ENCODE assay signal across 34 mouse cellular contexts in the genomic region with DNA sequence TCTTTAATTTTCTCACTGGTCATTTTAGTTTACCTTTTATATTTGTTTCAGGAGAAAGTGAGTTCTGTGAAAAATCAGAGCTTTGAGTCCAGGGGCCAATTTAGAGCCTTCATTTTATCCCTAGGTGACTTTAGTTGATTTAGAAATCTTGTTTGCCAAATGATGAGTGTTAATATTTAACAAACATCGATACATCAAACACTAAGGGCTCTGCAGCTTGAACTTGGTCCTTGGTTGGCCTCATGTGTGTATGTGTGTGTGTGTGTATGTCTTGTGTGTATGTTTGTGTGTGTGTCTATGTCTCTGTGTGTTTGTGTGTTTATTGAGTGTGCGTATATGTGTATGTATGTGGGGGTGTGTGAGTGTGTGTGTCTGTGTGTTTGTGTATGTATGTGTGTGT. TPM values are rescaled to one million over a fixed set of nuclear protein-coding genes. Genes with fewer than 3 reads are reported as not detected.
"Had no signal": no experiment of that assay in that cellular context is flagged by ENCODE, and none has a peak within 500 bp of the region (broad histone marks: within the 10 kb centered on the region; RNA-seq: fewer than 3 reads in every experiment).

No protein-coding gene starts in this region.

- H3K27me3 ChIP-seq: heart, embryonic 12.5 days; heart, embryonic 13.5 days; heart, embryonic 15.5 days; hindbrain, embryonic 13.5 days; hindbrain, embryonic 15.5 days; intestine, embryonic 15.5 days; kidney, embryonic 15.5 days had no signal

- H3K4me3 ChIP-seq: heart, embryonic 10.5 days; heart, embryonic 12.5 days; heart, embryonic 13.5 days; heart, embryonic 15.5 days; hindbrain, embryonic 10.5 days; hindbrain, embryonic 12.5 days; hindbrain, embryonic 13.5 days; hindbrain, embryonic 15.5 days; intestine, embryonic 15.5 days; kidney, embryonic 15.5 days; layer of hippocampus, adult 2 months had no signal

- H3K36me3 ChIP-seq: heart, embryonic 10.5 days; heart, embryonic 12.5 days; heart, embryonic 13.5 days; heart, embryonic 15.5 days; hindbrain, embryonic 10.5 days; hindbrain, embryonic 12.5 days; hindbrain, embryonic 13.5 days; hindbrain, embryonic 15.5 days; intestine, embryonic 15.5 days; kidney, embryonic 15.5 days had no signal

- DNase-seq: heart, postnatal 10 days; heart, postnatal 14 days; heart, postnatal 36 days; heart, postnatal 4 days; kidney, adult 11 months; kidney, adult 18-20 months; kidney, adult 2 months; kidney, adult 8-10 months; kidney, adult 9 months; kidney, postnatal 10 days; kidney, postnatal 14 days; kidney, postnatal 25 days; kidney, postnatal 36 days; kidney, postnatal 4 days; layer of hippocampus, adult 9-11 months; layer of hippocampus, postnatal 36 days had no signal

- H3K27ac ChIP-seq: heart, embryonic 10.5 days; heart, embryonic 13.5 days; heart, embryonic 15.5 days; hindbrain, embryonic 10.5 days; hindbrain, embryonic 12.5 days; hindbrain, embryonic 13.5 days; hindbrain, embryonic 14.5 days; hindbrain, embryonic 15.5 days; hindbrain, postnatal 0 days; intestine, embryonic 15.5 days; kidney, embryonic 15.5 days; kidney, postnatal 0 days; layer of hippocampus, adult 2 months had no signal

- H3K9me3 ChIP-seq: heart, embryonic 10.5 days; heart, embryonic 12.5 days; heart, embryonic 13.5 days; heart, embryonic 15.5 days; hindbrain, embryonic 10.5 days; hindbrain, embryonic 12.5 days; hindbrain, embryonic 13.5 days; hindbrain, embryonic 15.5 days; intestine, embryonic 15.5 days; kidney, embryonic 15.5 days had no signal

- H3K4me2 ChIP-seq: heart, embryonic 11.5 days; heart, embryonic 12.5 days; heart, embryonic 13.5 days; heart, embryonic 15.5 days; hindbrain, embryonic 12.5 days; hindbrain, embryonic 13.5 days; hindbrain, embryonic 14.5 days; hindbrain, embryonic 15.5 days; intestine, embryonic 15.5 days; kidney, embryonic 15.5 days had no signal

- H3K4me1 ChIP-seq: hindbrain, embryonic 12.5 days had no signal

- ATAC-seq: hindbrain, embryonic 16.5 days; hindbrain, postnatal 0 days; inflammation-experienced regulatory T-cells, adult 6 months had no signal

- H3K9ac ChIP-seq: heart, embryonic 12.5 days; heart, embryonic 13.5 days; heart, embryonic 15.5 days; hindbrain, embryonic 12.5 days; hindbrain, embryonic 13.5 days; hindbrain, embryonic 14.5 days; hindbrain, embryonic 15.5 days; intestine, embryonic 15.5 days; kidney, embryonic 15.5 days had no signal

RNA-seq across cellular contexts. Expression of a gene that starts 7.9 kb away (rescaled TPM):
- polyA plus RNA-seq: hindbrain, embryonic 10.5 days; hindbrain, embryonic 11.5 days; hindbrain, embryonic 12.5 days; inflammation-experienced regulatory T-cells, adult 6 months; kidney, postnatal 0 days had no signal
